Mouse (Mus musculus): ENCODE results near the gene Sarnp. TPM values are rescaled to one million over a fixed set of nuclear protein-coding genes. Genes with fewer than 3 reads are reported as not detected.
"Not testable (repeated sequence)": the region's sequence is repeated elsewhere in the genome, so short reads cannot be mapped to it uniquely, and the experiment has no call there.

Gene Sarnp
- total RNA-seq, 2 experiments from 2014 or later: 30.5 to 33.8 TPM

- DNase-seq; intact Hi-C loops (cut with DNase I); H3K27ac ChIP-seq: not testable (repeated sequence)
- H3K4me3 ChIP-seq: peak overlapping the region; percentile 99
- peak; percentile 23; the same call in 1 of the 2 replicates for TF ChIP-seq CTCF (IDR thresholded peaks at IDR 0.05)
Measured at GRCm38 (mm10) chr10:128823087-128823486, 6.0 kb downstream of the Sarnp start.

- DNase-seq: no peak
- Histone ChIP-seq H3K27ac (no peak overlapping the region), H3K4me3 (no peak overlapping the region)
- TF ChIP-seq CTCF (IDR thresholded peaks at IDR 0.05): no peak
- intact Hi-C loops (cut with DNase I): no loop called here
Measured at GRCm38 (mm10) chr10:128823821-128824220, 6.7 kb downstream of the Sarnp start.

- TF ChIP-seq CTCF (IDR thresholded peaks at IDR 0.05): peak; percentile 33; the same call in 1 of the 2 replicates
- intact Hi-C loops (cut with DNase I): no loop called here
- Histone ChIP-seq H3K27ac (no peak overlapping the region), H3K4me3 (no peak overlapping the region)
- no peak for DNase-seq
Measured at GRCm38 (mm10) chr10:128837400-128837799, 20.3 kb downstream of the Sarnp start.

GRCm38 (mm10) chr10:128839434-128839833 lies 22.3 kb downstream of the Sarnp start:
- DNase-seq: no peak
- Histone ChIP-seq H3K27ac (no peak overlapping the region), H3K4me3 (no peak overlapping the region)
- intact Hi-C loops (cut with DNase I): no loop called here
- no peak for TF ChIP-seq CTCF (IDR thresholded peaks at IDR 0.05)

- no peak for TF ChIP-seq CTCF (IDR thresholded peaks at IDR 0.05)
- H3K27ac ChIP-seq: no peak overlapping the region
- intact Hi-C loops (cut with DNase I): loop anchor here (5.0 kb wide), 1 partner anchor 137 kb away; no protein-coding TSS in a partner anchor
Measured at GRCm38 (mm10) chr10:128840612-128841011, 23.5 kb downstream of the Sarnp start.

GRCm38 (mm10) chr10:128843260-128843659 lies 26.1 kb downstream of the Sarnp start:
- no peak for DNase-seq
- H3K27ac ChIP-seq: no peak overlapping the region
- intact Hi-C loops (cut with DNase I): loop anchor here (5.0 kb wide), 1 partner anchor 134 kb away; no protein-coding TSS in a partner anchor

More at GRCm38 (mm10) chr10:128840612-128841011, 23.5 kb downstream of the Sarnp start:
- no peak for DNase-seq
- no peak overlapping the region for H3K4me3 ChIP-seq

GRCm38 (mm10) chr10:128845516-128845915 lies 28.4 kb downstream of the Sarnp start:
- intact Hi-C loops (cut with DNase I): loop anchor here (1.0 kb wide), 1 partner anchor 50 kb away; no protein-coding TSS in a partner anchor
- no peak overlapping the region for H3K4me3 ChIP-seq
- peak; percentile 74 for TF ChIP-seq CTCF (IDR thresholded peaks at IDR 0.05)
- H3K27ac ChIP-seq: no peak overlapping the region
- no peak for DNase-seq

More at GRCm38 (mm10) chr10:128843260-128843659, 26.1 kb downstream of the Sarnp start:
- no peak for TF ChIP-seq CTCF (IDR thresholded peaks at IDR 0.05)
- H3K4me3 ChIP-seq: no peak overlapping the region

GRCm38 (mm10) chr10:128846664-128847063 lies 29.5 kb downstream of the Sarnp start:
- no peak for TF ChIP-seq CTCF (IDR thresholded peaks at IDR 0.05)
- no peak for DNase-seq
- H3K27ac ChIP-seq: no peak overlapping the region
- intact Hi-C loops (cut with DNase I): no loop called here
- H3K4me3 ChIP-seq: no peak overlapping the region

- DNase-seq: no peak
- intact Hi-C loops (cut with DNase I): no loop called here
- no peak overlapping the region for H3K27ac ChIP-seq
- no peak overlapping the region for H3K4me3 ChIP-seq
- no peak for TF ChIP-seq CTCF (IDR thresholded peaks at IDR 0.05)
Measured at GRCm38 (mm10) chr10:128848426-128848825, 31.3 kb downstream of the Sarnp start.

GRCm38 (mm10) chr10:128850339-128850738 lies 33.2 kb downstream of the Sarnp start:
- no peak overlapping the region for H3K27ac ChIP-seq
- no peak for DNase-seq
- intact Hi-C loops (cut with DNase I): no loop called here
- no peak overlapping the region for H3K4me3 ChIP-seq
- TF ChIP-seq CTCF (IDR thresholded peaks at IDR 0.05): no peak

GRCm38 (mm10) chr10:128861176-128861575 lies 44.0 kb downstream of the Sarnp start:
- intact Hi-C loops (cut with DNase I): no loop called here
- no peak overlapping the region for H3K4me3 ChIP-seq
- no peak for DNase-seq
- H3K27ac ChIP-seq: no peak overlapping the region
- TF ChIP-seq CTCF (IDR thresholded peaks at IDR 0.05): no peak

GRCm38 (mm10) chr10:128866042-128866441 lies 48.9 kb downstream of the Sarnp start:
- H3K4me3 ChIP-seq: no peak overlapping the region
- DNase-seq: no peak
- intact Hi-C loops (cut with DNase I): no loop called here
- TF ChIP-seq CTCF (IDR thresholded peaks at IDR 0.05): peak; percentile 50
- no peak overlapping the region for H3K27ac ChIP-seq

- H3K27ac ChIP-seq: no peak overlapping the region
- intact Hi-C loops (cut with DNase I): no loop called here
- DNase-seq: no peak
Measured at GRCm38 (mm10) chr10:128866518-128866917, 49.4 kb downstream of the Sarnp start.

GRCm38 (mm10) chr10:128870341-128870740 lies 53.2 kb downstream of the Sarnp start:
- H3K4me3 ChIP-seq: no peak overlapping the region
- no peak for TF ChIP-seq CTCF (IDR thresholded peaks at IDR 0.05)
- DNase-seq: no peak
- H3K27ac ChIP-seq: no peak overlapping the region
- intact Hi-C loops (cut with DNase I): no loop called here

More at GRCm38 (mm10) chr10:128866518-128866917, 49.4 kb downstream of the Sarnp start:
- TF ChIP-seq CTCF (IDR thresholded peaks at IDR 0.05): no peak
- no peak overlapping the region for H3K4me3 ChIP-seq

Data from gastrocnemius, adult 2 months (tissue).